Mouse (Mus musculus) Muller cell, postnatal 12 days (primary cell): Measurements from ENCODE around the gene Palld.
A peak's percentile ranks its signal among the peaks of the same experiment; 100 is the strongest.

ENCODE experiments used
- DNase-seq: peaks from one replicate; pipeline ENCODE4 v3.0.0-alpha.2; 2015; ENCODE audit errors: inconsistent ontology term

Gene Palld

GRCm38 (mm10) chr8:61557036-61557435 is 345.5 kb downstream of the Palld start:
- no peak for DNase-seq

- DNase-seq, result no peak
Measured at GRCm38 (mm10) chr8:61556219-61556618, 346.3 kb downstream of the Palld start.

GRCm38 (mm10) chr8:61555343-61555742 is 347.1 kb downstream of the Palld start:
- peak; percentile 76 for DNase-seq

GRCm38 (mm10) chr8:61552755-61553402 is 349.6 kb downstream of the Palld start:
- DNase-seq, result no peak

DNA sequence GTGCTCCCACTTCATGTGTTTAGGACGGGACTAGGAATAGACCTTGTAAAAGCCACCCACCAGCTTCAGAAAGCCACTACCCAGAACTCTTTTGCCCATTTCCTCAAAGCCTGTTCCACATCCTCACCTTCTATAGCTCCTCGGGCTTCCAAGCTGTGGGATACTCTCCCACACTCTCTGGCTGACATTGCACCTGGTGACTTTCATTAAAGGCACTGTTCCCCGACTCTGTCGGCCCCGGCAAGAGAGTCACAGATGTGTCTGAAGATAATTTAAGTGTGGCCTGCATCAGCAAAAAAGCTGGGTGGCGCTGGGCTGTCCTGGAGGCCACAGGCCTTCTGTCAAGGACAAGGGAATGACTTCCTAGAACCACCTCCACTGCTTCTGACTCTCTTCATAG is 350.3 kb downstream of the Palld start:
- no peak for DNase-seq

GRCm38 (mm10) chr8:61550006-61550748 is 352.3 kb downstream of the Palld start:
- DNase-seq, result no peak

DNA sequence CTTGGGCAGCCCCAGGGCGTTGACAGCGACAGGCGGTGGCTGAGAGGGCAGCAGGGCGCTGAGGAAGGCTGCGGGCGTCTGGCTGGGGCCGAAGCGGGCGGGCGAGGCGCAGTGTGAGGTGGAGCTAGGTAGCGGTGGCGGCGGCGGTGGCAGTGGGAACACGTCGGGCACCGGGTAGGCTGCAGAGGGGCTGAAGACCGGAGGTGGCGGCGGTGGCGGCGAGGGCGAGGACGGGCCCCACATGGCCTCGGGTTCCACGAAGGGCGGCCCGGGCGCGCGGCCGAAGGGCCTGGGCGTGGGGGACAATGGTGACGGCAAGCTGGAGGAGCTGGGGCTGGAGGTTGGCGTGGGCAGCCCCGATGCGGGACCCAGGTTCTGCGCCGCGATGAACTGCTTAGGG is 352.9 kb downstream of the Palld start:
- DNase-seq, result no peak

DNA sequence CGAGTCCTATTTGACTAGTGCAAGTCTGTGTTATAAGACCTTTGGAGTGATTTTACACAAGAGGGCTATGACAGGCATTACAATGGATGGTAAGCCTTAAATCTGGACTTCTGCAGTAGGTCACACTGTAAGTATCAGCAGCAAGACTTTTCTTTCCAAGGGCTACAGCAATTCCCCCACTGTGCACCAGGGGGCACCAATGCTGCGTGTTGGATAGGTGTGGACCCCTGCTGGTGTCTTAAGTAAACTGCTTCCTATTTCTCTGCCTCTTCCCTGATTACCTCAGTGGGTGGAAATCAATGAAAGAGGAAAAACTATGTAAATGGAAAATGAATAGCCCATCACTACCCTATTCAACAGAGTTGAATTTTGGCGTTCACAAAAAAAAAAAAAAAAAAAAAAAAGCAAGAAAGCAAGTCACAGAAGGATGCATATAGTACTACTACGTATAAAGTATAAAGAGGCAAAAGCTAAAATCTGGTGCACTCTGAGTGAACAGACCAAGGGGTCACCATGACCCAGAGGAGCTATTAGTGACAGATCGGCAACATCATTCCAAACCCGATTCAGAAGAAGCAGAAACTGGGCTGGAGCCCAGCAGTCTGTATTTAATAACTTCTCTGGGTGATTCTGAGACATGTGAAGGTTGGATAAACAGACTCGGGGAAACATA is 362.5 kb downstream of the Palld start:
- peak; percentile 90 for DNase-seq

- no peak for DNase-seq
Measured at GRCm38 (mm10) chr8:61537471-61537870, 365.0 kb downstream of the Palld start.

- no peak for DNase-seq
Measured at GRCm38 (mm10) chr8:61535472-61535871, 367.0 kb downstream of the Palld start.

DNA sequence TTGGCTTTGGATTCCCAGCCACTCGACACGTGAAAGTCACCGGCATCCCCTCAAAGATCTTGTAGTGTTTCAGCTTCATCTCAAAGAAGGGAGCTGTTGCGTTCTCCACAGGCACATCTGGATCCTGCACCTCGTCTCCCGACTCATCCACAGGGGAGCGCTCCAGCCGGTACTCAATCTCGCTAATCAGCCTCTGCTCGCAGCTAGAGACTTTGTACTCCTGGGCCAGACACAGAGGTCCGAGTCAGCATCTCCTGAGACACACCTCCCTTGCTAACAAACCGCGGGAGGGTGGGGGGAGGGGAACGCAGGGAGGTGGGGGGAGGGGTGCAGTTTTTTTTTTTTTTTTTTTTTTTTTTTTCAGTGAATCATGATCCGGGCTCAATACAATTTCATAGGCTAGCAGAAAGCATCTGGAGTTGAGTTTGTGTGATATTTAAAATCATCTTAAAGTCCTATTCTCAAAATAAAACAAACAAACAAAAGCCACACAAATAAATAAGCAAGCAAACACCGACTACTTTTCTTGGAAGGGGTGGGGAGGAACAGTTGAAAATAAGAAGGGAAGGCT is 369.0 kb downstream of the Palld start:
- no peak for DNase-seq

GRCm38 (mm10) chr8:61532831-61533230 is 369.7 kb downstream of the Palld start:
- DNase-seq, result no peak

- DNase-seq, result no peak
Measured at GRCm38 (mm10) chr8:61531944-61532795, 370.3 kb downstream of the Palld start.

GRCm38 (mm10) chr8:61528642-61529041 is 373.8 kb downstream of the Palld start:
- DNase-seq, result no peak

- DNase-seq, result no peak
Measured at GRCm38 (mm10) chr8:61528197-61528596, 374.3 kb downstream of the Palld start.

DNA sequence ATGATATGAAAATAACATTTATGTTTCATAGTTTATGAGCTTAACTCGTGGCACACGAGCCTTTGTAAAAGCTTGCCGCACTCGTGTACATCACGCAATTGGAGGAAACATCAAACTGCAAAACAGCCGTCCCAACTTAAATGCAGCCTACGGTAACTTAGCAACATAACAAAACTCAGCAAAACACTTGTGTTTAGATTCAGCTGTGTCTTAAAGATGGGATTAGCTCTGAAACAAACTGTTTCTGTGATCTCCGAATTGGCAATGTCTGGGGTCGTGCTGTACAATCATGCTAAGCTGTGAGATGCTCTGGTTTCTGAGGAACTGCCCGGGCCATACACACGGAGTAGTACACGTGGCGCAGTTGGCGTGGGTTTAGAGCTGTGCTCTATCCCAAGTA is 375.5 kb downstream of the Palld start:
- DNase-seq, result no peak

- DNase-seq, result no peak
Measured at GRCm38 (mm10) chr8:61522132-61522531, 380.4 kb downstream of the Palld start.

GRCm38 (mm10) chr8:61517502-61518185 is 384.8 kb downstream of the Palld start:
- DNase-seq, result no peak

DNA sequence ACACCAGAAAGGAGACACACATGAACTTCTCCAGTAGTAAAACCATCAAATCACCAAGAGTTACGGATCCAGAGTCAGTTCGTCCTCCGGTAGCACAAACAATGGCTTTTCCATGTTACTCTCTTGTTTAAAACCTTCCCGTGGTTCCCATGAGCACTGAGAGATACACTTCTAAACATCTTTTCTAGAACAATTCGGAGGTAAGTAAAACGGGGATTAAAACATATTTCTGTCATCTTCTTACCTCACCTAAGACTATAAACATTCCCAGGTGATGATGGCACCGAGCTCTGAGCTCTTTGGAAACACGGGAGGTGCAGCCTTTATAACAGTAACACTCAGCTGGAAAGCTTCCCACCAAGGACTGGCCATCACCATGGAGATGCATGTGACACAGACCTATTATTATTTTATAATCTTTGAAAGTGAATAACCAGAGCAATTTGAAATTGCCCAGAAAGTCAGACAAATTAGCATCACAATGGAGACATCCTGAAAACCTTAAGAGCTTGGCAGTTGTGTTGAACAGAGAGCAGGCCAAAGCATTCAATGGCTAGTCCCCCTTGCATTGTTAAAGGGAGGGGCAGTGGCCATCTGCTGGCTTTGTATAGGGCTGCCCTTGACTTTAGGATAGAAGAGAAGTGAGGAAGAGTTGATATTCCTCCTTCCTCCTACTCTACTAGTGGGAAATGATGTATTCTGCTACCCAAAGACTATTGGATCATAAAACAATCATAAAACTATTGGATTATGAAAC is 385.6 kb downstream of the Palld start:
- peak; percentile 24 for DNase-seq
